Mouse (Mus musculus) hindbrain, embryonic 14.5 days (tissue): ENCODE data around the gene Gm9573. TPM values are rescaled to one million over a fixed set of nuclear protein-coding genes. Genes with fewer than 3 reads are reported as not detected.

ENCODE experiments used
- ATAC-seq: fragments of 200-750 bp; cut with Nextera tagmentation; 2 replicates; pipeline ENCODE4 v1.8.0; 2017; ENCODE audit warnings: moderate number of reproducible peaks, mild to moderate bottlenecking, moderate TSS enrichment, moderate library complexity; ENCODE audit not compliant: low FRiP score
- DNase-seq: peaks from one replicate; pipeline ENCODE4 v3.0.0-alpha.2; 2015; ENCODE audit warnings: low spot score
- H3K27ac ChIP-seq: fragments of 300-500 bp; sonication (generic); 2 replicates; pipeline ENCODE4 v1.5.1; 2014; ENCODE audit warnings: mild to moderate bottlenecking, moderate library complexity
- H3K27me3 ChIP-seq: fragments of 300-500 bp; sonication (generic); 2 replicates; pipeline ENCODE4 v1.6.1; 2014; ENCODE audit warnings: mild to moderate bottlenecking, low read length, mixed read lengths; ENCODE audit not compliant: control insufficient read depth, insufficient read depth
- H3K36me3 ChIP-seq: fragments of 300-500 bp; sonication (generic); replicated peaks from 2 replicates; pipeline ENCODE4 v1.6.1; 2014; ENCODE audit not compliant: control insufficient read depth, insufficient read depth
- H3K4me1 ChIP-seq: fragments of 300-500 bp; sonication (generic); replicated peaks from 2 replicates; pipeline ENCODE4 v1.6.1; 2014; ENCODE audit warnings: antibody characterized with exemption, low read length, mixed read lengths; ENCODE audit not compliant: control insufficient read depth, insufficient read depth
- H3K4me2 ChIP-seq: fragments of 300-500 bp; sonication (generic); replicated peaks from 2 replicates; pipeline ENCODE4 v1.6.1; 2014; ENCODE audit warnings: mild to moderate bottlenecking, moderate library complexity
- H3K4me3 ChIP-seq: fragments of 300-500 bp; sonication (generic); replicated peaks from 2 replicates; pipeline ENCODE4 v1.5.1; 2014; ENCODE audit warnings: mild to moderate bottlenecking, low read length
- H3K9ac ChIP-seq: fragments of 300-500 bp; sonication (generic); 2 replicates; pipeline ENCODE4 v1.6.1; 2014
- H3K9me3 ChIP-seq: fragments of 300-500 bp; sonication (generic); 2 replicates; pipeline ENCODE4 v1.6.1; 2016; ENCODE audit warnings: low read length; ENCODE audit not compliant: control insufficient read depth
- WGBS: fragments of 180-500 bp; shearing (Covaris S2); extraction: QIAGEN DNeasy Blood & Tissue Kit; methylation state at CpG from one replicate; pipeline ENCODE4 v1.1.7; 2014; 5-methylcytosine and 5-hydroxymethylcytosine counted together
- polyA plus RNA-seq: library from polyadenylated mRNA; unstranded; fragments of >200 nt; fragmentation: Nextera tagmentation; extraction: Ambion mirVana; gene quantifications from 2 replicates; pipeline ENCODE4 v1.2.1, GENCODE M21; 2014

The Gm9573 gene
- polyA plus RNA-seq, 1 experiment from 2014 or later, result not detected

GRCm38 (mm10) chr17:35588387-35588786 is 38.0 kb downstream of the Gm9573 start:
- Histone ChIP-seq H3K9me3 (no peaks in the 10 kb centered on the region), H3K9ac (no peak overlapping the region), H3K4me2 (no peak overlapping the region), H3K36me3 (no peaks in the 10 kb centered on the region), H3K27ac (no peak overlapping the region), H3K4me3 (no peak overlapping the region), H3K27me3 (no peaks in the 10 kb centered on the region), H3K4me1 (no peaks in the 10 kb centered on the region)
- 20% methylated on average over 4 of the region's 4 CpGs for WGBS
- ATAC-seq, result no peak
- DNase-seq, result no peak

GRCm38 (mm10) chr17:35587291-35587690 is 39.1 kb downstream of the Gm9573 start:
- DNase-seq (no peak), ATAC-seq (no peak)
- Histone ChIP-seq H3K36me3 (no peaks in the 10 kb centered on the region), H3K4me3 (no peak overlapping the region), H3K4me2 (no peak overlapping the region), H3K27ac (no peak overlapping the region), H3K4me1 (no peaks in the 10 kb centered on the region), H3K9me3 (no peaks in the 10 kb centered on the region), H3K9ac (no peak overlapping the region), H3K27me3 (no peaks in the 10 kb centered on the region)
- WGBS, result 94% methylated on average over 1 of the region's 1 CpGs

DNA sequence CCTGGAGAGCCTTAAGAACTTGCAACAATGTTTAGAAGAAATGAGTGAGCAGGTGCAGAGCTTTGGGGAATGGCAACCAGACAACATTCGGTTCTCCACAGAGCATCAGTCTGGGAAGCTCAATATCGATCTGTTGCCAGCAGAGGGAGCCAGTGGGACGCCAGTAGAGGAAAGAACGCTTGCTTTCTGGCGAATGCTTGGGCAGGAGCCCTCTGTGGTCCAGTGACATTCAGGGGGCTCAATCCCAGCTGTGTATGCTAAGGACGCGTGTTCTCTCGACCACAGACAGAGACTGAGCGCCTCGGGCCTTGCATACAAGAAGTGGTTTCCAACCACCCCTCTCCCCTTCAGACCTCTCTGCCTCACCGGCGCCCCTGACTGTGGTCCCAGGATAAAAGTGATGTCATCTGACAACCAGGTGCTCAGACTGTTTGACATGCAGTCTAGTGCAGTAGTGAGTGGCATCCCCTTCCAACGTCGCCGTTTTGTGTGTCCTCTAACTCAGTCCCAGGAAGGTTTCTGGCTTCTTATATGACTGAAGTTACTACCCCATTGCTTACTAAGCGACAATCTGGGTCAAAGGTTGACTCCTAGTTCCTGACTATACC is 42.0 kb downstream of the Gm9573 start:
- DNase-seq (peak; percentile 93), ATAC-seq (peak; percentile 60; the same call in 1 of the 2 replicates)
- 18% methylated on average over 16 of the region's 16 CpGs for WGBS
- no peaks in the 10 kb centered on the region for H3K9me3 ChIP-seq
- peak overlapping the region; percentile 50 for H3K9ac ChIP-seq
- H3K4me1 ChIP-seq, result no peaks in the 10 kb centered on the region
- no peaks in the 10 kb centered on the region for H3K27me3 ChIP-seq
- H3K36me3 ChIP-seq, result no peaks in the 10 kb centered on the region
- peak overlapping the region; percentile 47 for H3K4me2 ChIP-seq
- no peak overlapping the region for H3K27ac ChIP-seq
- peak overlapping the region; percentile 10; the same call in 1 of the 2 replicates for H3K4me3 ChIP-seq

GRCm38 (mm10) chr17:35582900-35583299 is 43.5 kb downstream of the Gm9573 start:
- no peak overlapping the region for H3K27ac ChIP-seq
- DNase-seq, result no peak
- WGBS, result 88% methylated on average over 1 of the region's 1 CpGs
- no peaks in the 10 kb centered on the region for H3K9me3 ChIP-seq
- no peak overlapping the region for H3K4me2 ChIP-seq
- ATAC-seq, result no peak
- no peaks in the 10 kb centered on the region for H3K4me1 ChIP-seq
- no peaks in the 10 kb centered on the region for H3K36me3 ChIP-seq
- no peaks in the 10 kb centered on the region for H3K27me3 ChIP-seq
- no peak overlapping the region for H3K9ac ChIP-seq
- H3K4me3 ChIP-seq, result no peak overlapping the region

DNA sequence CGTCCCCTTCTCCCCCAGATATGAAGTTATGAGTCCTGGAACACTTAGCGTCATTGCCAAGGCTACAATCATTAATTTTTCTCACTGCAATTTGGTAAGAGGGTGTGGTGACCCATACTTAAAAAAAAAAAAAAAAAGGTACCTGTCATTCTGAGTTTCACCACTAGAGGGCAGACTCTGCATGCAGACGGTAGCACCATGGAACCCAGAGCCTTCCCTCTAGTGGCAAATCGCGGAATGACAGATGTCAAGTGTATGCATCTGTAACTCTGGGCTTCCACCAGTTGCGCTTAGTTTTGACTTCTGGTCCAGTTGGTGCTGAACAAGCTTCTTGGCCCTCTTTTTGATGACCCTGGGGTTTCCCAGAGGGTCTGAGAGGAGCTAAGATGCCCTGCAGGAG is 48.2 kb downstream of the Gm9573 start:
- H3K4me2 ChIP-seq, result no peak overlapping the region
- DNase-seq, result peak; percentile 80
- H3K9me3 ChIP-seq, result no peaks in the 10 kb centered on the region
- H3K27me3 ChIP-seq, result no peaks in the 10 kb centered on the region
- no peak overlapping the region for H3K27ac ChIP-seq
- no peak for ATAC-seq
- H3K36me3 ChIP-seq, result no peaks in the 10 kb centered on the region
- H3K9ac ChIP-seq, result no peak overlapping the region
- 21% methylated on average over 6 of the region's 6 CpGs for WGBS
- H3K4me3 ChIP-seq, result no peak overlapping the region
- H3K4me1 ChIP-seq, result no peaks in the 10 kb centered on the region

GRCm38 (mm10) chr17:35571477-35571876 is 55.0 kb downstream of the Gm9573 start:
- no peak for DNase-seq
- Histone ChIP-seq H3K27ac (no peak overlapping the region), H3K4me2 (no peak overlapping the region), H3K4me3 (no peak overlapping the region), H3K36me3 (no peaks in the 10 kb centered on the region), H3K4me1 (0 out of 2 replicates have a peak, but pooled peaks cover 3% of the 10 kb centered on the region), H3K27me3 (peaks cover 17% of the 10 kb centered on the region), H3K9me3 (no peaks in the 10 kb centered on the region), H3K9ac (no peak overlapping the region)
- ATAC-seq, result no peak
- 96% methylated on average over 7 of the region's 7 CpGs for WGBS

GRCm38 (mm10) chr17:35570836-35571235 is 55.6 kb downstream of the Gm9573 start:
- H3K4me2 ChIP-seq, result no peak overlapping the region
- H3K27me3 ChIP-seq, result peaks cover 17% of the 10 kb centered on the region
- H3K4me1 ChIP-seq, result 0 out of 2 replicates have a peak, but pooled peaks cover 3% of the 10 kb centered on the region
- no peak overlapping the region for H3K27ac ChIP-seq
- no peak overlapping the region for H3K9ac ChIP-seq
- no peaks in the 10 kb centered on the region for H3K36me3 ChIP-seq
- ATAC-seq, result no peak
- no peak for DNase-seq
- 58% methylated on average over 14 of the region's 14 CpGs for WGBS
- no peaks in the 10 kb centered on the region for H3K9me3 ChIP-seq
- no peak overlapping the region for H3K4me3 ChIP-seq

- Histone ChIP-seq H3K36me3 (no peaks in the 10 kb centered on the region), H3K27ac (no peak overlapping the region), H3K9me3 (no peaks in the 10 kb centered on the region), H3K4me1 (0 out of 2 replicates have a peak, but pooled peaks cover 3% of the 10 kb centered on the region), H3K4me3 (peak overlapping the region; percentile 23), H3K27me3 (peaks cover 17% of the 10 kb centered on the region), H3K4me2 (peak overlapping the region; percentile 53), H3K9ac (peak overlapping the region; percentile 59)
- ATAC-seq (peak; percentile 62; the same call in 1 of the 2 replicates), DNase-seq (no peak)
- WGBS, result under 1% methylated on average over 28 of the region's 28 CpGs
Observed at GRCm38 (mm10) chr17:35569091-35569944, 57.1 kb downstream of the Gm9573 start.
